Mouse (Mus musculus) heart, postnatal 10 days (tissue): ENCODE data around the gene Akap2. TPM values are rescaled to one million over a fixed set of nuclear protein-coding genes. Genes with fewer than 3 reads are reported as not detected.

Experiments used
- DNase-seq, 2 experiments: peaks; one replicate each; pipeline ENCODE4 v3.0.0; 2021
- intact Hi-C: fragments of 180-260 bp; cut with DNase I; formaldehyde crosslinking; loops from one replicate; pipeline ENCODE4 v1.15.1; 2025
- total RNA-seq, 2 experiments: library from RNA; stranded (reverse); gene quantifications; 2 replicates each; pipeline ENCODE4 v1.2.3; 2021

The Akap2 gene
- total RNA-seq, 2 experiments from 2014 or later = 127 to 141 TPM

DNA sequence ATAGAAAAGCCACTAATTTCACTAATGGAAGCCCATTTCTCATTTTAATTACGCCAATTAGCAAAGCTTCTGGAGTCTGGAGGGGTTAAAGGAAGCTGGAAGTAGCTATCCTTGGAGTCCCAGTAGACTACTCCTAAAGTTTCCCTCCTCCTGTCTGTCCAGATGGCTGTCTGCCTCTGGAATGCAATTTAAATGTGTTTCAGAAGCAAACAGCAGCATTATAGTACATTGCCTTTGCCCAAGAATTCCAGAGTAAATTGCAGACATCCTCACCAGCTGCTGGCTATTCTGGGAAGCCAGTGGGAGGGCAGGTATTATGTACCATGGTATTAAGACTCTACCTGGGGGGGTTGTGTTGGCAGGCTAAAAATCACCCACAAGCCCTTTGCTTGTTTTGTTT lies 134.3 kb downstream of the Akap2 start:
- no peak for DNase-seq
- intact Hi-C loops = loop anchor here (2.0 kb wide), 1 partner anchor 29 kb away; no protein-coding TSS in a partner anchor

- intact Hi-C loops = no loop called here
- DNase-seq = no peak
Measured at GRCm38 (mm10) chr4:57852461-57853040, 135.1 kb downstream of the Akap2 start.

- DNase-seq = no peak
- intact Hi-C loops = no loop called here
Measured at GRCm38 (mm10) chr4:57854181-57854580, 136.7 kb downstream of the Akap2 start.

DNA sequence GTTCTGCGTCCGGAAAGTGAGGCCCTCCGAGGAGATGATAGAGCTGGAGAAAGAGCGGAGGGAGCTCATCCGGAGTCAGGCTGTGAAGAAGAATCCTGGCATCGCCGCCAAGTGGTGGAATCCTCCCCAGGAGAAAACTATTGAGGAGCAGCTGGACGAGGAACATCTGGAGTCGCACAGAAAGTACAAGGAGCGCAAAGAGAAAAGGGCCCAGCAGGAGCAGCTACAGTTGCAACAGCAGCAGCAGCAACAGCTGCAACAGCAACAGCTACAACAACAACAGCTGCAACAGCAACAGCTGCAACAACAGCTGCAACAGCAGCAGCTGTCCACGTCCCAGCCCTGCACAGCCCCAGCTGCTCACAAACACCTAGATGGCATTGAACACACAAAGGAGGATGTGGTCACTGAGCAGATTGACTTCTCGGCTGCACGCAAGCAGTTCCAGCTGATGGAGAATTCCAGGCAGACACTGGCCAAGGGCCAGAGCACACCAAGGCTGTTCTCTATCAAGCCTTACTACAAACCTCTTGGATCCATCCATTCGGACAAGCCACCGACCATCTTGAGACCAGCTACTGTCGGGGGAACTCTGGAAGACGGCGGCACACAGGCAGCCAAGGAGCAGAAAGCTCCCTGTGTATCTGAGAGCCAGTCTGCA lies 138.0 kb downstream of the Akap2 start:
- DNase-seq = peak; percentile 64 to 66
- intact Hi-C loops = no loop called here

DNA sequence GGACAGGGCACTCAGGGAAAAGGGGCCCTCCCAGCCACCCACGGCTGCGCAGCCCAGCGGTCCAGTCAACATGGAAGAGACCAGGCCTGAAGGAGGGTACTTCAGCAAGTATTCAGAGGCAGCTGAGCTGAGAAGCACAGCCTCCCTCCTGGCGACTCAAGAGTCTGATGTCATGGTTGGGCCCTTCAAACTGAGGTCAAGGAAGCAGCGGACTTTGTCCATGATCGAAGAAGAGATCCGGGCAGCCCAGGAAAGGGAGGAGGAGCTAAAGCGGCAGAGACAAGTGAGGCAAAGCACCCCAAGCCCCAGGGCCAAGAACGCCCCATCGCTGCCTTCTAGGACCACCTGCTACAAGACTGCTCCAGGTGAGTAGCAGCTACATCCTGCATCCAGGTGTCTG lies 139.2 kb downstream of the Akap2 start:
- intact Hi-C loops = no loop called here

GRCm38 (mm10) chr4:57860204-57860611 lies 142.8 kb downstream of the Akap2 start:
- peak; percentile 51 for DNase-seq
- intact Hi-C loops = loop anchor here (2.0 kb wide), 1 partner anchor 13 kb away; no protein-coding TSS in a partner anchor

More for the DNA sequence above, 139.2 kb downstream of the Akap2 start:
- DNase-seq = no peak

- no peak for DNase-seq
- intact Hi-C loops = loop anchor here (2.0 kb wide), 1 partner anchor 14 kb away; no protein-coding TSS in a partner anchor
Measured at GRCm38 (mm10) chr4:57861166-57861565, 143.7 kb downstream of the Akap2 start.

DNA sequence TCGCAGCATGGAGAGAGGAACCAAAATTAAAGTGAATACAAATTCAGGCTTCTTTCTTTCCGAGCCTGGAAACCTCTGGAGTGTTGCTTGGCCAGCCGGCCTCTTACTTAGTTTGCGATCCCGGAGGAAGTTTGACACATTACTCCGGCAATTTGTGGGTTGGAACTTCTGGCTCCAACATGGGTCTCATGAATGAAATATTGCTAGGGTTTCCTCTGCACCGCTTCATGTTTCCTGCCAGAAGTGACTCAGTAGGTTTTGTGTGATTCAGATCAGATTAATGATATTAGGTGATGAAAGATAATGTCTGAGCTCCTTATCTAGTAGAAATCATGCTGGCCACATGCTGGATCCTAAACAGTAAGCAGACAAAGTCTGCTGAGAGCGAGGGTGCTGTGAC lies 144.4 kb downstream of the Akap2 start:
- intact Hi-C loops = loop anchor here (2.0 kb wide), 1 partner anchor 15 kb away; no protein-coding TSS in a partner anchor
- no peak for DNase-seq

GRCm38 (mm10) chr4:57862269-57862986 lies 145.0 kb downstream of the Akap2 start:
- intact Hi-C loops = no loop called here
- no peak for DNase-seq

DNA sequence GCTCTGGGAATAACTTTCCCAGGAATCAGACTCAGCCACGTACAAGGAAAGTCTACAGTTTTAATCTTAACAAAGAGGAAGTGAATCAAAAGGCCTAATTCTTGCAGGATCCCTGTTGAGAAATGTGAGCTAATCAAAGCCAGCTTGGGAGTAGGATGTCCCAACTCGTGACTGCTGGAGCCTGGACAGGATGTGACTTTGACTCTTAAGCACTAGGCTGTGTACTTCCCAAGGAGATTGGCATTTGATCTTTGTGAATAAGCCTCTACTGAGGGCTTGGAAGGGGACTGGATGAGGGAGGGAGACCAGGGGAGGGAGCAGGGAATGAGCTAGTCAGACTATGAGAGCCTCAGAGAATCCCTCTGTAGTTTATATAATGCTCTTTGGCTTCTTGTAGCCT lies 148.6 kb downstream of the Akap2 start:
- peak; percentile 61 for DNase-seq
- intact Hi-C loops = no loop called here

- intact Hi-C loops = loop anchor here (1.0 kb wide), 1 partner anchor 15 kb away; no protein-coding TSS in a partner anchor
- no peak for DNase-seq
Measured at GRCm38 (mm10) chr4:57866990-57867389, 149.5 kb downstream of the Akap2 start.

DNA sequence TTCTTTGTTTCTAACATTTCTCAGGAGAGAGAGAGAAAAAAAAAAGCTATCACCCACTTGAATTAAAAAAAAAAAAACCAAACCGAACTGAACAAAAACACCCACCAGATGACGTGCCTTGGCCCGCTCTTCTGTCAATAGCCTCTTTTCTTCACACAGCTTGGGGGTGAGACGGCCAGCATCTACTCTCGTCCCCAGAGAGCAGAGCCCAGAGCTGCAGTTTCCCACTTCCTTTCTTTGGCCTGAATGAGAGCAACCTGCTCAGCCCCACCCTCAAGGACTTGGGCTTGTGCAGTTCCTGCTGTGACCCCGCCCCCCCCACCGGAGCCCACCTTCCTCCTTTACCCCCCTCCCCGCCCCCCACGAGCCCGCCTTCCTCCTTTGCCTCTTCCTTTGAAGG lies 150.0 kb downstream of the Akap2 start:
- no peak for DNase-seq
- intact Hi-C loops = loop anchor here (1.0 kb wide), 1 partner anchor 15 kb away; no protein-coding TSS in a partner anchor

DNA sequence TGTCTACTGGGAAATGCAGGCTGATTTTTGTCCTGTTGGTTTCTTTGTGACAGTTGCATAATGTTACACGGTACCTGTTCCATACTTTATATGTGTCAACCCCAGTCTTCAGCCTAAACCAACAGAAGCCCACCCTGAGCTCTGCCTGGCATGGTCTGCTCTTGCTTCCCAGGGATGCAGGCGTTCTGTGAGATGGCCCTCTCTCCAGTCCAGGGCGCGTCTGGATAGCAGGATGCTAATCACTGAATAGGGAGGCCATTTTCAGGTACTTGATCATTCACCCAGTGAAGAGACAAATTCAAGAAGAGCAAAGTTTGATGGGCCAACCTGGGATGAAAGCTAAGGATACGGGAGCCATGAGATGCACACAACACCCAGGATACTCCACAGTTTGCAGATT lies 161.7 kb downstream of the Akap2 start:
- intact Hi-C loops = no loop called here
- DNase-seq = no peak

GRCm38 (mm10) chr4:57879804-57880357 lies 162.4 kb downstream of the Akap2 start:
- DNase-seq = peak; percentile 86 to 90
- intact Hi-C loops = loop anchor here (2.0 kb wide), 3 partner anchors 29 to 207 kb away; no protein-coding TSS in a partner anchor

DNA sequence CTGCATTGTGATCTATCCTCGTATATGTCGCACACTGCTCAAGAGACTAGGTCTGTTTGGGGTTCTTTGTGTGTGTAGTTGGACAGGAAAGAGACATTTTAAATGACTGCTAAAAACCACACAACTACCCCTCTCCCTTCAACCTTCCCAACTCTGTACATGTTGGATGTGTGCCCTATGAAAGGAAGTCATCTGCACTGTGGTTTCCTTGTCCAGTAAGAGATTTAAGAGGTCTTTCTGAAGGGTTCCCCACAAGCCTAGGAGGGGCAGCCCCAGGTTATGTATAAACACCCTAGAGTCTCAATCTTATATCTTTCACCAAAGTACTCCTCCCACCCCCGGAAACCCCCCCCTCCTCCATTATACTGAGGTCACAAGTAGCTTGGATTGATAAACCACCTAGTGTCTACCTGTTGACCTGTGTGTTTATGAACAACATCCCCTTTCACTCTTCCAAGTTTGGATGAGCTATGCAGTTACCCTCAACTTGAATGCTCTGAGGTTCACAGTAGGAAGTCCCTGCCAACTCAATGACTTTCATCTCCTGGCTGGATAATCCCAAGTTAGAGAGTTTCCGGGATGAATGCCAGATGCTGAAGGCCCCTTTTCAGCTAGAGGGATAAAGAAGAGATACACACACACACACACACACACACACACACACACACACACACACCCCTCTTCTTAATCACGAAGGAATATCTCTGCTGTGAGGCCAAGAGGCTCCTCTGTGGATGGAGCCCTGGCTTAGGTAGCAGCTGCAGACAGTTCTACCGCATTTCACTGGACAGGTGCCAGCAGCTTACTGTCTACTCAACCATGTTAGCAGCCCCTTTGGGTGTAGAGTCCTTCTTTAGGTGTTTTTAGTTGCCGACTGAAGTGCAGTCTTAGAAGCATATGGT lies 166.3 kb downstream of the Akap2 start:
- peak; percentile 67 to 71 for DNase-seq
- intact Hi-C loops = no loop called here

GRCm38 (mm10) chr4:57884511-57884910 lies 167.1 kb downstream of the Akap2 start:
- intact Hi-C loops = no loop called here
- no peak for DNase-seq

GRCm38 (mm10) chr4:57885186-57885585 lies 167.7 kb downstream of the Akap2 start:
- no peak for DNase-seq

DNA sequence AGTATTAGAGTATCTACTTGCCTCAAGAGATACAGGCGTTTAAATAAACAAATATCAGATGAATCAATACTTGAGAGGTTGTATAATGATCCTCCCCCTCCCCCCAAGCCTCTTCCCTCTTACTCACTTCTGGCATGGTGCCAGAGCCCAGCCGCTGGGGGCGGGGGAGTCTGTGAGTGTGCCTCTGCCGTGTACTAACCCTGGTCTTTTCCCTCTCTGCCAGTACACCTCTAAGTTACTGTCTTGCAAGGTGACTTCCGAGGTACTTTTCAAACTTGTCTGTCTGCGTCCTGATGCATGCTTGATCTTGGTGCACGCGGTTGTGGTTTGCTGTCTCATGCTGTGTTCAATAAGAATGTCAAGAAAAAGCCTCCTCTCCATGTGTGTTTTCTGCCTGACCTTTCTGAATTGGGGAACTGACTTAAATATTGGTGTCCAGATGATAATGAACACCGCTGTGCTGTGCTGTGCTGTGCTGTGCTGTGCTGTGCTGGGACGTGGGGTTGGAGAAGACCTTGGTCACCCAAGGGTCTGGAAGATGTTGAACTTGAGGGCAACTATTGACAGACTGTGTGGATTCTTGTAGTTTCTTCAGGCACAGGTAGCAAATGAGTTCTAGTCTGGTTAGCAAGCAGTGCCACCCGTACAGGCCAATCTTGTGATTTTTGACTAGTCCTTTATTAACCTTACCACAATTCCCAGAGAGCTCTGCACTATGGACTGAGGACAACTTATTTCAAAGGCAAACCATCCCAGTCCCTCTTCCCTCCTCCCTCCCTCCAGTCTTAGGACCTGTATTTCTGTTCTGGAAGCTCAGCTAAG lies 168.8 kb downstream of the Akap2 start:
- intact Hi-C loops = no loop called here
- peak; percentile 29 to 54 for DNase-seq

More at GRCm38 (mm10) chr4:57885186-57885585, 167.7 kb downstream of the Akap2 start:
- intact Hi-C loops = no loop called here

DNA sequence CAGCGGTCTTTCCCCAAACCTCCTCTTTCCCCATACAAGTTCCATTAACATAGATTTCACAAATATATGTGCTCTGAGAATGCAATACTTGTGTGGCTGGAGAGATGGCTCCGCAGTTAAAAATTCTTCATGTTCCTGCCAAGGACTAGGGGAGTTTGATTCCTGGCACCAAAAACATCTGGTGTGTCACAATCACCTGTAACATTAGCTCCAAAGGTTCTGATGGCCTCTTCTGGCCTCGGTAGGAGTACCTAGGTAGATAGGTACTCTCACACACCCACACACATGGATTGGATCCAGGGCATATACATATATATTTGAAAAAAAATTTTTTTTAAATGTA lies 169.4 kb downstream of the Akap2 start:
- intact Hi-C loops = no loop called here
- DNase-seq = no peak
